Mouse (Mus musculus) forebrain, embryonic 11.5 days (tissue): ENCODE measurements around the gene Ccdc47. TPM values are rescaled to one million over a fixed set of nuclear protein-coding genes. Genes with fewer than 3 reads are reported as not detected.
A peak's percentile ranks its signal among the peaks of the same experiment; 100 is the strongest.
"Not testable (repeated sequence)": the region's sequence is repeated elsewhere in the genome, so short reads cannot be mapped to it uniquely, and the experiment has no call there.

Source experiments
- ATAC-seq: fragments of 200-750 bp; cut with Nextera tagmentation; replicated peaks from 2 replicates; pipeline ENCODE4 v1.8.0; 2017; ENCODE audit warnings: moderate TSS enrichment; ENCODE audit not compliant: low FRiP score
- DNase-seq: peaks from one replicate; pipeline ENCODE4 v3.0.0-alpha.2; 2017; ENCODE audit warnings: low spot score
- H3K27ac ChIP-seq: fragments of 300-500 bp; sonication (generic); 2 replicates; pipeline ENCODE4 v1.5.1; 2014; ENCODE audit warnings: low read depth, low read length
- H3K27me3 ChIP-seq: fragments of 300-500 bp; sonication (generic); 2 replicates; pipeline ENCODE4 v1.6.1; 2014; ENCODE audit warnings: mild to moderate bottlenecking, low read length, mixed read lengths; ENCODE audit not compliant: control insufficient read depth, insufficient read depth
- H3K36me3 ChIP-seq: fragments of 300-500 bp; sonication (generic); 2 replicates; pipeline ENCODE4 v1.6.1; 2014; ENCODE audit warnings: mild to moderate bottlenecking, low read length, moderate library complexity, mixed read lengths; ENCODE audit not compliant: control insufficient read depth, insufficient read depth
- H3K4me1 ChIP-seq: fragments of 300-500 bp; sonication (generic); replicated peaks from 2 replicates; pipeline ENCODE4 v1.6.1; 2014; ENCODE audit warnings: low read length, mixed read lengths; ENCODE audit not compliant: control insufficient read depth, insufficient read depth
- H3K4me2 ChIP-seq: fragments of 300-500 bp; sonication (generic); 2 replicates; pipeline ENCODE4 v1.6.1; 2014; ENCODE audit warnings: low read depth, mild to moderate bottlenecking, low read length, moderate library complexity, mixed read lengths; ENCODE audit not compliant: severe bottlenecking
- H3K4me3 ChIP-seq: fragments of 300-500 bp; sonication (generic); 2 replicates; pipeline ENCODE4 v1.5.1; 2014; ENCODE audit warnings: low read depth, low read length
- H3K9ac ChIP-seq: fragments of 300-500 bp; sonication (generic); 2 replicates; pipeline ENCODE4 v1.6.1; 2014; ENCODE audit warnings: low read length
- H3K9me3 ChIP-seq: fragments of 300-500 bp; sonication (generic); 2 replicates; pipeline ENCODE4 v1.6.1; 2016; ENCODE audit warnings: low read length, mixed read lengths; ENCODE audit not compliant: control insufficient read depth
- WGBS: fragments of 180-500 bp; shearing (Covaris S2); extraction: QIAGEN DNeasy Blood & Tissue Kit; methylation state at CpG from one replicate; pipeline ENCODE4 v1.1.7; 2014; 5-methylcytosine and 5-hydroxymethylcytosine counted together
- polyA plus RNA-seq: library from polyadenylated mRNA; unstranded; fragments of >200 nt; fragmentation: Nextera tagmentation; extraction: Ambion mirVana; gene quantifications from 2 replicates; pipeline ENCODE4 v1.2.1, GENCODE M21; 2014

The Ccdc47 gene
- polyA plus RNA-seq, 1 experiment from 2014 or later: 74.1 TPM

DNA sequence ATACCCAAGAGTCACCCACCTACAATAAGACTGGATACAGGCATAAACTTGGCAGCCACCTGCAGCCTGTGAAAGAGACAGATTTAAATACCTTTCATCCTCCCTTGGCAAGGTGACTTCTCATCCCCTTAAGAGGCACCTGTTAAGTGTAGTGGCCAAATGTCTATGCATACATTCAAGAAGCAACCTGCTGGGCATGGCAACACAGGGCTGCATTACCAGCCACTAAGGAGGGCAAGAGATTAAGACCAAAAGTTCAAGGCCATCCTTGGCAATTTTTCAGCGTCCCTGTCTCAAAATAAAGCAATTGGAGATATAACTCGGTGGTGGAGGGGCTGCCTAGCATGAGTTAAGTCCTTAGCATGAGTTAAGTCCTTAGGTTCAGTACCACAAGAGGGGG lies 38.6 kb upstream of the Ccdc47 start:
- ATAC-seq (no peak), DNase-seq (no peak)
- Histone ChIP-seq H3K4me1 (peaks cover 13% of the 10 kb centered on the region), H3K4me3 (peak overlapping the region; percentile 78), H3K36me3 (peaks cover 4% of the 10 kb centered on the region; the same call in 1 of the 2 replicates), H3K9ac (peak overlapping the region; percentile 86), H3K27me3 (no peaks in the 10 kb centered on the region), H3K27ac (no peak overlapping the region), H3K4me2 (peak overlapping the region; percentile 72), H3K9me3 (no peaks in the 10 kb centered on the region)
- 14% methylated on average over 2 of the region's 2 CpGs for WGBS

GRCm38 (mm10) chr11:106249326-106249725 lies 33.2 kb upstream of the Ccdc47 start:
- WGBS: 93% methylated on average over 7 of the region's 7 CpGs
- no peak overlapping the region for H3K4me2 ChIP-seq
- DNase-seq (no peak), ATAC-seq (no peak)
- no peak overlapping the region for H3K27ac ChIP-seq
- H3K4me3 ChIP-seq: no peak overlapping the region
- H3K36me3 ChIP-seq: peaks cover 26% of the 10 kb centered on the region
- no peak overlapping the region for H3K9ac ChIP-seq
- H3K9me3 ChIP-seq: no peaks in the 10 kb centered on the region
- H3K27me3 ChIP-seq: no peaks in the 10 kb centered on the region
- H3K4me1 ChIP-seq: no peaks in the 10 kb centered on the region

DNA sequence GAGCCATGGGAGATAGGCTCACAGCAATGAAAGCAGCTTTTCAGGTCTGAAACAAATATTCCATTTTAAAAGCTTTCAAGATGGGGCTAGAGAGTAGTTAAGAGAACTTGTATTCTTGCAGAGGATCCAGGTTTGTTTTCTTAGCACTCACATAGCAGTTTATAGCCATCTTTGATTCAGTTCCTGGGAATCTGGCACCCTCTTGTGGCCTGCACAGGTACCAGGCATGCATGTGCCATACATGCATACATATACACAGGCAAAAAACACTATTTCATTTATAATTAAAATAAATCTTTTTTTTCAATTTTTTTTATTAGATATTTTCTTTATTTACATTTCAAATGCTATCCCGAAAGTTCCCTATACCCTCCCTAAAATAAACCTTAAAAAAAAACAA lies 30.7 kb upstream of the Ccdc47 start:
- no peak for ATAC-seq
- H3K9me3 ChIP-seq: no peaks in the 10 kb centered on the region
- H3K4me2 ChIP-seq: no peak overlapping the region
- H3K36me3 ChIP-seq: peaks cover 27% of the 10 kb centered on the region
- no peaks in the 10 kb centered on the region for H3K27me3 ChIP-seq
- no peak overlapping the region for H3K4me3 ChIP-seq
- H3K4me1 ChIP-seq: no peaks in the 10 kb centered on the region
- H3K27ac ChIP-seq: no peak overlapping the region
- no peak overlapping the region for H3K9ac ChIP-seq
- no peak for DNase-seq
- WGBS: 94% methylated on average over 1 of the region's 1 CpGs

GRCm38 (mm10) chr11:106233978-106234377 lies 17.8 kb upstream of the Ccdc47 start:
- not testable (repeated sequence) for H3K4me2 ChIP-seq, ATAC-seq, H3K27ac ChIP-seq, H3K27me3 ChIP-seq, H3K4me1 ChIP-seq, DNase-seq, H3K9ac ChIP-seq, H3K4me3 ChIP-seq, H3K36me3 ChIP-seq, H3K9me3 ChIP-seq
- 83% methylated on average over 8 of the region's 8 CpGs for WGBS

GRCm38 (mm10) chr11:106220603-106221002 lies 4.5 kb upstream of the Ccdc47 start:
- Histone ChIP-seq H3K4me1 (peaks cover 2% of the 10 kb centered on the region; the same call in 1 of the 2 replicates), H3K9ac (no peak overlapping the region), H3K4me3 (no peak overlapping the region), H3K27ac (no peak overlapping the region), H3K36me3 (no peaks in the 10 kb centered on the region; the same call in 1 of the 2 replicates), H3K4me2 (no peak overlapping the region), H3K9me3 (no peaks in the 10 kb centered on the region), H3K27me3 (no peaks in the 10 kb centered on the region)
- ATAC-seq (no peak), DNase-seq (no peak)
- WGBS: 96% methylated on average over 3 of the region's 3 CpGs

DNA sequence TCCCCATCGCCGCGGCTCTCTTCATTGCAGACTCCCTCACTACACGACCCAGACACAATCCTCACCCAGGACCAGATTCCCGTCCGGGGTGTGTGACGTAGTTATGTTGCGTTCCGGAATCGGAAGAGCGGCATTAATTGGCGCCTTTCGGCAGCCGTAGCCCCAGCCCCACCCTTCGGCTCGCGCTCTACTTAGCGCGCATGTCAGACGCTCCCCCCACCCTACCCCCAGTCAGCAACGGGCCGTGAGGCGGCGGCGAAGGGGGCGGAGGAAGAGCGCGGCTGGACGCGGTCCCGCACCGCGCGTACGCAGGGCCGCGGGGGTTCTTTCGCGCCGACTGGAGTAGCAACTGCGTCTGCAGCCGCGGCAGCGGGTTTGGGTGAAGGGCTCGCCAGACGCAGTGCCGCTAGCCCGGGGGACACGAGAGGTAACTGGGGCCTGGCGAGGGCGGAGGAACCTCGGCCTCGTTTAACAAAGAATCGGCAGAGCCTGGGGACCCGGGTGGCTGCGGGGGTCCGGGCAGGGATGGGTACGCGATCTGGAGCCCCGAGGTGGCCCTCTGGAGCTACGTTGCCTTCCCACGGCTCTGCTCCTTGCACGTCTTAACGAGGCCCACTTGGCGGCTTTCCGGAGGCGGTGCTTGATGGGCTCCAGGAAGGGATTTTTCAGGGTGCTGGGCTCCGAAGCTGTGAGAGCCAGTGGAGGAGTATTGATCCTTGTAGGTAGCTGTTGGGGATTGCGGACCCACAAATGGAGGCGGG lies 766 bp upstream of the Ccdc47 start, which contains the start of gene Ddx42:
Gene Ddx42 (plus strand): TSS at position 197 of the 761 bp plus-strand sequence.
- no peaks in the 10 kb centered on the region for H3K36me3 ChIP-seq
- no peaks in the 10 kb centered on the region for H3K27me3 ChIP-seq
- peak; percentile 94 for ATAC-seq
- H3K9me3 ChIP-seq: no peaks in the 10 kb centered on the region
- H3K27ac ChIP-seq: peak within 1 kb of the TSS; percentile 94
- H3K9ac ChIP-seq: peak within 1 kb of the TSS; percentile 92
- peak within 1 kb of the TSS; percentile 74 for H3K4me2 ChIP-seq
- H3K4me3 ChIP-seq: peak within 1 kb of the TSS; percentile 98
- peaks cover 7% of the 10 kb centered on the region; the same call in 1 of the 2 replicates for H3K4me1 ChIP-seq
- DNase-seq: peak; percentile 95
- under 1% methylated on average over 70 of the region's 70 CpGs for WGBS

DNA sequence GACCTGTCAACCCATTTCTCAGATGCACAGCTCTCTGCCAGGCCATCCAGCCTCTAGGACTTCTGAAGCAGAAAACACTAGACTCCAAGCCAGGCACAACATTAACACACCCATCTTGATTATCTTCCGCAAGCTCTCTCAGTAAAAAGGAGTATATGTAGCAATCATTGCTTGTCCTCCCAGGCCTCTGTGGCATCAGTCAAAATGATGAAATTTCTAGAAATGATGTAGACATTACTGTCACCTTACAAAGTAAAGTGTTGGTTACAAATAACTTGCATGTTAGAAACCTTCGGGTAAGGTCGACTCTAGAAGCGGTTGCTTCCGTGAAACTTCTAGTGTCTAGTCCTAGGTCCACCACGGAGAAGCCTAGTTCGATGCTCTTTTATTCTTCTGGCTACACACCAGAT lies 689 bp downstream of the Ccdc47 start:
- DNase-seq: no peak
- H3K27ac ChIP-seq: no peak overlapping the region
- H3K9me3 ChIP-seq: no peaks in the 10 kb centered on the region
- peak overlapping the region; percentile 74 for H3K4me2 ChIP-seq
- ATAC-seq: no peak
- peak overlapping the region; percentile 98 for H3K4me3 ChIP-seq
- no peaks in the 10 kb centered on the region for H3K36me3 ChIP-seq
- peaks cover 7% of the 10 kb centered on the region; the same call in 1 of the 2 replicates for H3K4me1 ChIP-seq
- WGBS: 36% methylated on average over 7 of the region's 7 CpGs
- H3K27me3 ChIP-seq: no peaks in the 10 kb centered on the region
- H3K9ac ChIP-seq: peak overlapping the region; percentile 92

DNA sequence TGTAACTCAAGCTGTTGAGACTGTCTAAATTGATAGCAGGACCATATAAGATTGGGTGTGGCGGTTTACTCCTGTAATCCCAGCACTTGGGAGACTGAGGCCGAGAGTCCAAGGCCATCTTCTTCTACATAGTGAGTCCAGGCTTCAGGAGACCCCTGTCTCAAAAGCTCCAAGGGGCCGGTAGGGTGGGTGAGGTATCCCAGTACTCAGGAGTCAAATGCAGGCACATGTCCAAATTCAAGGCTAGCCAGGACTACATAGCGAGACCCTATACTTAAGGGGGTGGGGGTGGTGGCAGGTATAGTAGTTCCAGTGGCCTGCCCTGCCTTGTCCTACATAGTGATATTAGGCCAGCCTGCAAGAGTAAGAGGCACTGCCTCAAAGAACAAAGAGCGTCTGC lies 1.3 kb downstream of the Ccdc47 start:
- no peak overlapping the region for H3K27ac ChIP-seq
- peaks cover 7% of the 10 kb centered on the region; the same call in 1 of the 2 replicates for H3K4me1 ChIP-seq
- DNase-seq (no peak), ATAC-seq (no peak)
- no peaks in the 10 kb centered on the region for H3K36me3 ChIP-seq
- H3K27me3 ChIP-seq: no peaks in the 10 kb centered on the region
- H3K9me3 ChIP-seq: no peaks in the 10 kb centered on the region
- H3K4me3 ChIP-seq: peak overlapping the region; percentile 98; the same call in 1 of the 2 replicates
- H3K9ac ChIP-seq: peak overlapping the region; percentile 92; the same call in 1 of the 2 replicates
- 93% methylated on average over 5 of the region's 5 CpGs for WGBS
- H3K4me2 ChIP-seq: peak overlapping the region; percentile 74; the same call in 1 of the 2 replicates
